10 mouse cellular contexts compared by ENCODE assay signal in genomic region chr9:57641022-57641421, GRCm38 (mm10). TPM values are rescaled to one million over a fixed set of nuclear protein-coding genes. Genes with fewer than 3 reads are reported as not detected.
A peak's percentile ranks its signal among the peaks of the same experiment; 100 is the strongest.
DNase-seq lines count a peak whose midpoint lies in the region; ATAC-seq and TF ChIP-seq lines count a peak whose summit lies in the region.
"Had no signal": no experiment of that assay in that cellular context is flagged by ENCODE, and none has a peak within 500 bp of the region (broad histone marks: within the 10 kb centered on the region; RNA-seq: fewer than 3 reads in every experiment).

No protein-coding gene starts in this region.

- H3K36me3 ChIP-seq in heart, embryonic 13.5 days: peaks cover 14% of the 10 kb centered on the region
- H3K36me3 ChIP-seq in thymus, adult 2 months (ENCODE audit: control insufficient read depth, insufficient read depth, low read length): no peaks in the 10 kb centered on the region; the same call in 1 of the 2 replicates
- H3K36me3 ChIP-seq in limb, embryonic 13.5 days: peaks cover 15% of the 10 kb centered on the region

- no peaks in the 10 kb centered on the region for H3K27me3 ChIP-seq in heart, embryonic 13.5 days (replicated peaks)
- no peaks in the 10 kb centered on the region for H3K27me3 ChIP-seq in thymus, adult 2 months (ENCODE audit: control insufficient read depth, insufficient read depth, low read length)
- H3K27me3 ChIP-seq in limb, embryonic 13.5 days: no peaks in the 10 kb centered on the region

- peaks cover 89% of the 10 kb centered on the region for H3K4me1 ChIP-seq in heart, embryonic 13.5 days
- H3K4me1 ChIP-seq in thymus, adult 2 months (replicated peaks; ENCODE audit: control insufficient read depth, insufficient read depth, low read length): peaks cover 68% of the 10 kb centered on the region
- peaks cover 83% of the 10 kb centered on the region for H3K4me1 ChIP-seq in limb, embryonic 13.5 days

- H3K4me2 ChIP-seq in heart, embryonic 13.5 days: peak overlapping the region; percentile 67
- peak overlapping the region; percentile 56 for H3K4me2 ChIP-seq in limb, embryonic 13.5 days (replicated peaks)

- no peak for TF ChIP-seq POLR2A in thymus, adult 2 months (IDR thresholded peaks at IDR 0.05; ENCODE audit: control insufficient read depth, extremely low read depth, insufficient read depth, low read length, poor library complexity)

- no peak for ATAC-seq in heart, embryonic 13.5 days (ENCODE audit: extremely low read depth, insufficient number of reproducible peaks, low FRiP score, low TSS enrichment)
- no peak for ATAC-seq in limb, embryonic 13.5 days (ENCODE audit: low FRiP score, low read depth)

- no peak for DNase-seq in heart, postnatal 10 days
- DNase-seq in thymus, adult 2 months: no peak
- no peak for DNase-seq in thymus, postnatal 0 days (ENCODE audit: low spot score)
- DNase-seq in telencephalon, adult 2 months (ENCODE audit: low read depth, low spot score): peak; percentile 22
- no peak for DNase-seq in gastrocnemius, adult 8-10 months (ENCODE audit: low spot score in 2 of 2)
- DNase-seq in cerebellum, adult 8-10 months: no peak
- DNase-seq: cerebellum, postnatal 10 days had no signal

- 67% methylated on average over 1 of the region's 1 CpGs for WGBS in heart, embryonic 13.5 days
- WGBS in thymus, adult 2 months: 84% methylated on average over 1 of the region's 1 CpGs
- WGBS in limb, embryonic 13.5 days: 100% methylated on average over 1 of the region's 1 CpGs

- intact Hi-C loops in heart, postnatal 10 days (cut with DNase I): no loop called here

- peak overlapping the region; percentile 65 for H3K9ac ChIP-seq in heart, embryonic 13.5 days
- peak overlapping the region; percentile 65; the same call in 1 of the 2 replicates for H3K9ac ChIP-seq in limb, embryonic 13.5 days

- peak overlapping the region; percentile 75 for H3K27ac ChIP-seq in heart, embryonic 13.5 days (replicated peaks)
- H3K27ac ChIP-seq in thymus, adult 2 months (ENCODE audit: control insufficient read depth, insufficient read depth, low read length): peak overlapping the region; percentile 85
- H3K27ac ChIP-seq in limb, embryonic 13.5 days: peak overlapping the region; percentile 84; the same call in 1 of the 2 replicates

- H3K4me3 ChIP-seq in heart, embryonic 13.5 days: peak overlapping the region; percentile 37; the same call in 1 of the 2 replicates
- H3K4me3 ChIP-seq in thymus, adult 2 months (ENCODE audit: control insufficient read depth, insufficient read depth, low read length): no peak overlapping the region
- H3K4me3 ChIP-seq in limb, embryonic 13.5 days: 0 out of 2 replicates have a peak overlapping the region, but pooled peaks have one; percentile 10

- no peaks in the 10 kb centered on the region for H3K9me3 ChIP-seq in heart, embryonic 13.5 days
- no peaks in the 10 kb centered on the region for H3K9me3 ChIP-seq in limb, embryonic 13.5 days

- TF ChIP-seq CTCF in thymus, adult 2 months (IDR thresholded peaks at IDR 0.05; ENCODE audit: borderline replicate concordance, control insufficient read depth, extremely low read depth, insufficient read depth, low read length, poor library complexity): no peak

RNA-seq across cellular contexts. Expression of gene Csk, which starts 12.4 kb away (rescaled TPM):
- 16.3 and 17.2 TPM in 2 replicates for polyA plus RNA-seq in heart, embryonic 13.5 days (2015; fragmentation: Nextera tagmentation; extraction: Ambion mirVana)
- total RNA-seq in heart, postnatal 10 days (2021): 10 to 100 TPM; 35.9 to 44.5 TPM
- 245 and 301 TPM in 2 replicates for polyA plus RNA-seq in thymus, adult 2 months (2012; rRNA removed)
- polyA plus RNA-seq in thymus, postnatal 0 days (2015; fragmentation: Nextera tagmentation; extraction: Ambion mirVana): 94.7 and 98.5 TPM in 2 replicates
- polyA plus RNA-seq in limb, embryonic 13.5 days (2015; fragmentation: Nextera tagmentation; extraction: Ambion mirVana): 32.6 and 32.7 TPM in 2 replicates
- total RNA-seq in gastrocnemius, adult 8-10 months (2022): 10 to 100 TPM in 1 of 4 experiments, 1 to 10 TPM in 3; 8.0 to 10.5 (median 8.8) TPM

RNA-seq across cellular contexts. Expression of gene Lman1l, which starts 20.4 kb away (rescaled TPM):
- not detected in 2 replicates for polyA plus RNA-seq in heart, embryonic 13.5 days (2015; fragmentation: Nextera tagmentation; extraction: Ambion mirVana)
- total RNA-seq in heart, postnatal 10 days (2021): not detected
- polyA plus RNA-seq in thymus, adult 2 months (2012; rRNA removed): 0.20 and 0.26 TPM in 2 replicates
- polyA plus RNA-seq in thymus, postnatal 0 days (2015; fragmentation: Nextera tagmentation; extraction: Ambion mirVana): 0.16 TPM in 1 of 2 replicates, not detected in the other
- not detected in 2 replicates for polyA plus RNA-seq in limb, embryonic 13.5 days (2015; fragmentation: Nextera tagmentation; extraction: Ambion mirVana)
- total RNA-seq in gastrocnemius, adult 8-10 months (2022): not detected
- total RNA-seq: layer of hippocampus, postnatal 25 days had no signal

RNA-seq across cellular contexts. Expression of gene Cplx3, which starts 34.9 kb away (rescaled TPM):
- polyA plus RNA-seq in heart, embryonic 13.5 days (2015; fragmentation: Nextera tagmentation; extraction: Ambion mirVana): not detected in 2 replicates
- total RNA-seq in heart, postnatal 10 days (2021): not detected
- 0.04 and 0.34 TPM in 2 replicates for polyA plus RNA-seq in thymus, adult 2 months (2012; rRNA removed)
- 0.18 TPM in 1 of 2 replicates, not detected in the other for polyA plus RNA-seq in thymus, postnatal 0 days (2015; fragmentation: Nextera tagmentation; extraction: Ambion mirVana)
- polyA plus RNA-seq in limb, embryonic 13.5 days (2015; fragmentation: Nextera tagmentation; extraction: Ambion mirVana): not detected in 2 replicates
- not detected for total RNA-seq in gastrocnemius, adult 8-10 months (2022)

RNA-seq across cellular contexts. Expression of gene Cyp1a2, which starts 42.5 kb away (rescaled TPM):
- polyA plus RNA-seq in heart, embryonic 13.5 days (2015; fragmentation: Nextera tagmentation; extraction: Ambion mirVana): not detected in 2 replicates
- total RNA-seq in heart, postnatal 10 days (2021): not detected
- 1.1 and 2.5 TPM in 2 replicates for polyA plus RNA-seq in thymus, adult 2 months (2012; rRNA removed)
- polyA plus RNA-seq in thymus, postnatal 0 days (2015; fragmentation: Nextera tagmentation; extraction: Ambion mirVana): 0.37 and 1.1 TPM in 2 replicates
- polyA plus RNA-seq in limb, embryonic 13.5 days (2015; fragmentation: Nextera tagmentation; extraction: Ambion mirVana): not detected in 2 replicates
- total RNA-seq in gastrocnemius, adult 8-10 months (2022): not detected
- total RNA-seq: layer of hippocampus, postnatal 25 days had no signal

RNA-seq across cellular contexts. Expression of gene Cyp1a1, which starts 46.7 kb away (rescaled TPM):
- polyA plus RNA-seq in heart, embryonic 13.5 days (2015; fragmentation: Nextera tagmentation; extraction: Ambion mirVana): not detected in 2 replicates
- not detected for total RNA-seq in heart, postnatal 10 days (2021)
- 0.15 and 0.24 TPM in 2 replicates for polyA plus RNA-seq in thymus, adult 2 months (2012; rRNA removed)
- 0.05 and 0.08 TPM in 2 replicates for polyA plus RNA-seq in thymus, postnatal 0 days (2015; fragmentation: Nextera tagmentation; extraction: Ambion mirVana)
- polyA plus RNA-seq in limb, embryonic 13.5 days (2015; fragmentation: Nextera tagmentation; extraction: Ambion mirVana): not detected in 2 replicates
- total RNA-seq in gastrocnemius, adult 8-10 months (2022): under 1 TPM; 0.41 to 0.60 (median 0.52) TPM
